Mouse (Mus musculus) leukemia stem cell, adult 10-12 weeks (primary cell): ENCODE data around the gene Pclaf. TPM values are rescaled to one million over a fixed set of nuclear protein-coding genes. Genes with fewer than 3 reads are reported as not detected.

Source experiments
- polyA plus RNA-seq: library from polyadenylated mRNA; stranded (reverse); fragments of >175 nt; gene quantifications from 2 replicates; pipeline ENCODE4 v1.2.3, GENCODE M21; 2012; ENCODE audit warnings: low replicate concordance

The Pclaf gene
- polyA plus RNA-seq, result 3.2 and 4.5 TPM in 2 replicates

DNA sequence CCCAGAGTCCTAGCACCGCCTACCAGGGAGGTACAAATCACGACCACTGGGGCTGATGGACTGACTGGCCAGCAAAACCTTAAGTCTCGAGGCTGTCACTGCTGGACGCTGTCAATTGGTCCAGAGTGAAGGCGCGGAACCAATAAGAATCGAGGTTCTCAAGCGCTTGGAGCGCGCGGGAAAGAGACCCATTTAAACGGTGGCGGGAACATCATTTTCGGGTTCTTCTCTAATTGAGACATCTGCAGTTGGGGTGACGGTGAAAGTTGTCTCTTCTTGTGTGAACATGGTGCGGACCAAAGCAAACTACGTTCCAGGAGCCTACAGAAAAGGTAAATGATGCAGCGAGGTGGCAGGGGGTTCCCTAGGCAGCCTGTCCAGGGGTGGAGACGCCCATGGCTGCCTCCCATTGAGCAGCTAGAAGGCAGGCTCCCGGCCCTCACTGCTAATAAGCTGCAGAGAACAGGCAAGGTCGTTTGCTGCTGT, at the start of gene Pclaf:
TSS of gene Pclaf (plus strand) at position 95 of the 486 bp plus-strand sequence.

DNA sequence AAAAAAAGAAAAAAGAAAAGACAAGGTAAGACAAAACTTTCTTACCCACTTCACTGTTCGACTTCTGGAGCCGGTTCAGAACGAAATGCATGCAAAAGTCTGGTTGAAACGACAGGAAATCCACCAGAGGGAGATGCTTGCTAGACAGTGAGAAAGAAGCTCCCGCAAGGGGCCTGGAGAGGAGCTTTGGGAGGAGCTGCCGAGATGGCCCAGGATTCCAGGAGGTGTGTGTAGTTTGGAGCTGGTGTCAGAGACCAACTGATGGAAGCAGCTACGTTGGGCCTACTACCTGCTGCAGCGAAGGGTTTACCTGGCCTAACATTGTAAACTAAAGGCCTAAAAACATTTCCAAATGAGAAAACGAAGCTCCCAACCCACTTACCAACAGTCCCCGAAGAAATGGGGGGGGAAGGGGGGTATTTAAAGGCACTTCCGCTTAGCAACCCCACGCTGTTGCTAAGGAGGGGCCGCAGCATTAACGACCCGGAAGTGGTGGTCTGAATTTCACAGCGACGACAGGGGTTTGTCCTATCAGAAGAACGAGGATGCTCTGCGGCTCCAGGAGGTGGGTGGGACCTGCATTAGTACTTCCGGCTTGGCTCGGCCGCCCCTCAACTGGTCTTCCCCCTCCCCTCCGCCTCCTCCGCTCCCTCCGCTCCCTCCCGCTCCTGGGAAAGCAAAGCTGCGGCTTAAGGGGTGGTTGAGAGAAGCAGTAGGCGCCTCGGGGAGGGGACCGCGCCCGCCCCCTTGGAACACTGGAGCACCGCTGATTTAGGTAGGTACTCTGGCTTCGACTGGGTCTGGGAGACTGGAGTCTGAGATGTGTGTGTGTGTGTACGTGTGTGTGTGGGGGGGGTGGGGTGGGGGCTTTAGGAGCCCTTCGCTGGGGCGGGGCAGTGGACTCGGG, 18.6 kb downstream of the Pclaf start, which contains the start of the genes Trip4 and Csnk1g1:
TSS of gene Trip4 (minus strand) at position 401 of the 907 bp plus-strand sequence.
TSS of gene Csnk1g1 (plus strand) at position 531 of the 907 bp plus-strand sequence.

Other genes with a start within 250 kb of the Pclaf start
- 79.3 and 108 TPM in 2 replicates for gene Oaz2, start 222.2 kb upstream of the Pclaf start, polyA plus RNA-seq
- 9.9 and 66.3 TPM in 2 replicates for gene Zfp609, start 62.7 kb upstream of the Pclaf start, polyA plus RNA-seq
- 0.44 and 1.0 TPM in 2 replicates for gene Trip4, start 18.6 kb downstream of the Pclaf start, polyA plus RNA-seq
- 11.8 and 18.3 TPM in 2 replicates for gene Csnk1g1, start 18.7 kb downstream of the Pclaf start, polyA plus RNA-seq
- 30.6 and 132 TPM in 2 replicates for gene Ppib, start 170.0 kb downstream of the Pclaf start, polyA plus RNA-seq
- 4.8 and 14.1 TPM in 2 replicates for gene Snx22, start 179.5 kb downstream of the Pclaf start, polyA plus RNA-seq
- gene Snx1, start 236.3 kb downstream of the Pclaf start, polyA plus RNA-seq, result 162 and 317 TPM in 2 replicates
- gene Ciao2a, start 236.4 kb downstream of the Pclaf start, polyA plus RNA-seq, result 5.0 and 12.5 TPM in 2 replicates